In the genomic region with DNA sequence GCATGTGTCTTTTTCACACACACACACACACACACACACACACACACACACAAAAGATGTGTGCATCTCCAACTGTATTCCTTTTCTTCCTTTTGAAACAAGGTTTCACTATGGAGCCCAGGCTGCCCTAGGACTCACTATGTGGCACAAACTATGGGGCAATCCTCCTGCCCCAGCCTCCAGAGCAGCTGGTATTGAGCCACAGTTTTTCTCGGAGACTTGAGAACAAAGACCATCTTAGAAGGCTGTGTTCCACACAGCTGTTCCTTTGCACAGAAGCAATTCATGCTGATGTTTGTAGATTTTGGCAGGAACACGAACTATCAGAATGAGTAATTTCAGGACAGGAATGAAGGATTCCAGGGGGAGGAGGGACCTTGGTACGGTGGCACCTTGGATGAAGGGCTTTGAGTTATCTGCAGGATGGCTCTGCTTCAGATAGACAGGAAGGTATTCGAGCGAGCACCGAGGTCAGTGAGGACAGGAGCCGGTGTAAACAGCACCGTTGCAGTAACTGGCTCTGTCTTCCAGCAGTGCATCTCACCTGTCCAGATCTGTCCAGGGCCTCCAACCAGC, we compare ENCODE assay signal across 12 mouse cellular contexts. TPM values are rescaled to one million over a fixed set of nuclear protein-coding genes. Genes with fewer than 3 reads are reported as not detected.
DNase-seq lines count a peak whose midpoint lies in the region; ATAC-seq and TF ChIP-seq lines count a peak whose summit lies in the region.
"Had no signal": no experiment of that assay in that cellular context is flagged by ENCODE, and none has a peak within 500 bp of the region (broad histone marks: within the 10 kb centered on the region; RNA-seq: fewer than 3 reads in every experiment).

No protein-coding gene starts in this region.

- H3K9ac ChIP-seq in kidney, postnatal 0 days (ENCODE audit: low read depth, low read length) = no peak overlapping the region
- H3K9ac ChIP-seq in hindbrain, embryonic 12.5 days = no peak overlapping the region
- H3K9ac ChIP-seq in midbrain, embryonic 15.5 days = no peak overlapping the region
- H3K9ac ChIP-seq: heart, embryonic 15.5 days; limb, embryonic 13.5 days had no signal

- ATAC-seq in kidney, postnatal 0 days (replicated peaks; ENCODE audit: low FRiP score, low read depth) = 0 out of 2 replicates have a peak, but pooled peaks have one; percentile 10
- ATAC-seq in hindbrain, embryonic 12.5 days (ENCODE audit: low FRiP score) = no peak
- ATAC-seq in midbrain, embryonic 15.5 days (replicated peaks) = no peak
- ATAC-seq: forebrain, embryonic 16.5 days; Patski had no signal

- H3K27ac ChIP-seq in kidney, postnatal 0 days = 0 out of 2 replicates have a peak overlapping the region, but pooled peaks have one; percentile 72
- peak overlapping the region; percentile 69 for H3K27ac ChIP-seq in hindbrain, embryonic 12.5 days
- H3K27ac ChIP-seq in midbrain, embryonic 15.5 days = 0 out of 2 replicates have a peak overlapping the region, but pooled peaks have one; percentile 61
- H3K27ac ChIP-seq: heart, embryonic 15.5 days; limb, embryonic 13.5 days had no signal

- H3K9me3 ChIP-seq in kidney, postnatal 0 days (replicated peaks; ENCODE audit: low read length) = no peaks in the 10 kb centered on the region
- no peaks in the 10 kb centered on the region for H3K9me3 ChIP-seq in hindbrain, embryonic 12.5 days (replicated peaks)
- no peaks in the 10 kb centered on the region for H3K9me3 ChIP-seq in midbrain, embryonic 15.5 days
- H3K9me3 ChIP-seq: heart, embryonic 15.5 days; limb, embryonic 13.5 days had no signal

- H3K4me1 ChIP-seq in kidney, postnatal 0 days (replicated peaks; ENCODE audit: insufficient read depth, low read length) = peaks cover 36% of the 10 kb centered on the region
- peaks cover 43% of the 10 kb centered on the region for H3K4me1 ChIP-seq in hindbrain, embryonic 12.5 days
- H3K4me1 ChIP-seq in midbrain, embryonic 15.5 days = peaks cover 55% of the 10 kb centered on the region

- WGBS in kidney, postnatal 0 days = 56% methylated on average over 8 of the region's 8 CpGs
- 81% methylated on average over 8 of the region's 8 CpGs for WGBS in hindbrain, embryonic 12.5 days
- WGBS in midbrain, embryonic 15.5 days = 75% methylated on average over 8 of the region's 8 CpGs

- no peak overlapping the region for H3K4me3 ChIP-seq in kidney, postnatal 0 days (replicated peaks; ENCODE audit: low read depth, low read length)
- H3K4me3 ChIP-seq in hindbrain, embryonic 12.5 days = no peak overlapping the region
- H3K4me3 ChIP-seq in midbrain, embryonic 15.5 days = no peak overlapping the region
- H3K4me3 ChIP-seq: heart, embryonic 15.5 days; limb, embryonic 13.5 days had no signal

- no peaks in the 10 kb centered on the region for H3K36me3 ChIP-seq in kidney, postnatal 0 days (ENCODE audit: insufficient read depth, low read length)
- 0 out of 2 replicates have a peak, but pooled peaks cover 4% of the 10 kb centered on the region for H3K36me3 ChIP-seq in hindbrain, embryonic 12.5 days
- no peaks in the 10 kb centered on the region for H3K36me3 ChIP-seq in midbrain, embryonic 15.5 days (replicated peaks)
- H3K36me3 ChIP-seq: heart, embryonic 15.5 days; limb, embryonic 13.5 days had no signal

- no peak overlapping the region for H3K4me2 ChIP-seq in kidney, postnatal 0 days (ENCODE audit: low read length)
- no peak overlapping the region for H3K4me2 ChIP-seq in hindbrain, embryonic 12.5 days (replicated peaks)
- H3K4me2 ChIP-seq in midbrain, embryonic 15.5 days = no peak overlapping the region
- H3K4me2 ChIP-seq: heart, embryonic 15.5 days; limb, embryonic 13.5 days had no signal

- no peaks in the 10 kb centered on the region for H3K27me3 ChIP-seq in kidney, postnatal 0 days (ENCODE audit: insufficient read depth, low read length)
- no peaks in the 10 kb centered on the region for H3K27me3 ChIP-seq in hindbrain, embryonic 12.5 days
- no peaks in the 10 kb centered on the region for H3K27me3 ChIP-seq in midbrain, embryonic 15.5 days (replicated peaks)
- H3K27me3 ChIP-seq: heart, embryonic 15.5 days; limb, embryonic 13.5 days; Patski had no signal

- TF ChIP-seq CTCF in kidney, postnatal 0 days (IDR thresholded peaks at IDR 0.05; ENCODE audit: low read depth) = no peak

- DNase-seq in adrenal gland, adult 2 months = peak; percentile 75
- no peak for DNase-seq in adrenal gland, postnatal 25 days
- DNase-seq in kidney, postnatal 0 days (ENCODE audit: low spot score) = no peak
- no peak for DNase-seq in kidney, adult 9 months
- DNase-seq in yolk sac, embryonic 10.5 days (ENCODE audit: low spot score) = no peak
- no peak for DNase-seq in adipocyte (ENCODE audit: low spot score)

RNA-seq across cellular contexts. Expression of gene Abhd2, which starts 35.5 kb away (rescaled TPM):
- total RNA-seq in adrenal gland, adult 2 months (2021) = 1,000 to 10,000 TPM; 1,164 to 1,465 TPM
- 187 and 262 TPM in 2 replicates for polyA plus RNA-seq in adrenal gland, adult 2 months (2012; rRNA removed)
- total RNA-seq in adrenal gland, postnatal 25 days (2021) = 1,323 and 1,340 TPM in 2 replicates
- polyA plus RNA-seq in kidney, postnatal 0 days (2015; fragmentation: Nextera tagmentation; extraction: Ambion mirVana) = 17.4 and 17.6 TPM in 2 replicates
- polyA plus RNA-seq in hindbrain, embryonic 12.5 days (2016; fragmentation: Nextera tagmentation; extraction: Ambion mirVana) = 14.3 and 17.7 TPM in 2 replicates
- 16.8 and 18.2 TPM in 2 replicates for polyA plus RNA-seq in midbrain, embryonic 15.5 days (2015; fragmentation: Nextera tagmentation; extraction: Ambion mirVana)
